Mouse (Mus musculus): ENCODE measurements around the gene Zic5. TPM values are rescaled to one million over a fixed set of nuclear protein-coding genes. Genes with fewer than 3 reads are reported as not detected.
A peak's percentile ranks its signal among the peaks of the same experiment; 100 is the strongest.

Zic5 gene
- polyA plus RNA-seq, 1 experiment from 2014 or later = 2.3 TPM

DNA sequence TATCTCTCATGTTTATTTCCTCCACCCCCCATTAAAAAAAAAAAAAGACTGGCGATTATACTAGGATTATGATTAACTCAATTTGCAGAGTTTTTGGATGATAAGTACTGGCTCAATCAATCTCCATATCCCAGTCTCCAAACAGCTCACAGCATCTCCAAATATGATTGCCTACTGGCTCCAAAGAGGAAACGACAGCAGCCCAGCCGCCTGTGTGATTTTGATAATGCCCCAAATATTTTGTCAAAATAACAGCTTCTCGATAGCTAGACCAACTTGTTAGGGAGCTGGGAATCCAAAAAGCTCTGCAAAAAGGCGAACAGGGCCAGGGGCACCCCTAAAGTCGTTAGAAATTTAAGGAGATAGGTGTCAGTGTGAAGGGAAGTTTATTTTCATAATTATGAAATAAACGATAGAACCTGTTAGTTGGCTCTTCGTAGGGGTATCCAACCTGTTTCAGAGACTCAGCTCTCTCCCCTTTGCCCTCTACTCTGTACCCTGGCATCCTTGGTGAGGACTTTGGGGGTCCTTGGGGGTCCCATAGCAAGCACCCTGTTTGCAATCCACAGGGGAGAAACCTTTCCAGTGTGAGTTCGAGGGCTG lies 12.6 kb upstream of the Zic5 start:
- no peak for ATAC-seq (ENCODE audit: low FRiP score, low read depth)
- WGBS = 2% methylated on average over 9 of the region's 9 CpGs
- Histone ChIP-seq H3K4me1 (peaks cover 48% of the 10 kb centered on the region), H3K4me2 (replicated peaks) (peak overlapping the region; percentile 80), H3K9me3 (no peaks in the 10 kb centered on the region), H3K27ac (0 out of 2 replicates have a peak overlapping the region, but pooled peaks have one; percentile 1), H3K27me3 (peaks cover 79% of the 10 kb centered on the region), H3K9ac (peak overlapping the region; percentile 83), H3K4me3 (peak overlapping the region; percentile 64), H3K36me3 (no peaks in the 10 kb centered on the region)

DNA sequence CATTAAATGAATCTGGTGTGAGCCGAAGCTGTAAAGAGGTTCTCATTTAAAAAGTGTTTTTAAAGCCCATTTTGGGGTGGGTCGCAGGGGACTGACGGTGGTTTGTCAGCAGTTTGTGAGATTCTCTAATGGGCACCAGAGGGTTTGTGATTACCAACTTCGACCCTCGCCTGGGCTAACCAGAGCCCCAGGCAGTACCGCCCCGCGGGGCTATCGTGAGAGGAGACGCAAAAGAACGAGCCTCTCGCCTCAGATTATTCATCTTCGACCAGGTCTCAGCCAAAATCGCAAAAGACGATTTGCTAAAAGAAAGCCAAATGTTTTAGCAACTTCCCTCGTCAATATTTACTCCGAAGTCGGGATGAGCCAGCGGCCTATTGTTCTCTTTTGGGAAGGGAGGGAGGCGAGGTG lies 11.8 kb upstream of the Zic5 start:
- Histone ChIP-seq H3K4me2 (replicated peaks) (peak overlapping the region; percentile 80), H3K9ac (peak overlapping the region; percentile 83), H3K27me3 (peaks cover 79% of the 10 kb centered on the region), H3K27ac (peak overlapping the region; percentile 93; the same call in 1 of the 2 replicates), H3K9me3 (no peaks in the 10 kb centered on the region), H3K36me3 (no peaks in the 10 kb centered on the region), H3K4me1 (peaks cover 43% of the 10 kb centered on the region), H3K4me3 (peak overlapping the region; percentile 64)
- under 1% methylated on average over 20 of the region's 20 CpGs for WGBS
- ATAC-seq (ENCODE audit: low FRiP score, low read depth) = no peak

DNA sequence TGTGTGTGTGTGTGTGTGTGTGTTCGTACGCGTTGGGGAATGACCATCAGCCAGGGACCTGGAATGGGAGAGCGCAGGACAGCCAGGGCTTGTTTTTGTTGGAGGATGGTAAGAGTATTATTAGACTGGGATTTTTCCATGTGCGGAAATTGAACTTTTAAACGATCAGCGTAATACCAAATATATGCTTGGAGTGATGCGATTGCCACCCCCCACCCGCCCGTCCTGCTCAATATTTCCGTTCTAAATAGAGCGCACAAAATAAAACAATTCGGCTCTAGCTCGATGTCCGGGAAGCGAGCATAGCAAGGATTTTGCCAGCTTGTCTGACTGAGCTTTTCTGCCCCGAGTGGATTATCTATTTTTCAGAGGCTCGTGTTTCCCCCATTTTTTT lies 11.3 kb upstream of the Zic5 start:
- peaks cover 78% of the 10 kb centered on the region for H3K27me3 ChIP-seq
- no peak for ATAC-seq (ENCODE audit: low FRiP score, low read depth)
- 2% methylated on average over 18 of the region's 18 CpGs for WGBS
- H3K4me2 ChIP-seq (replicated peaks) = peak overlapping the region; percentile 80
- peak overlapping the region; percentile 83 for H3K9ac ChIP-seq
- peak overlapping the region; percentile 93 for H3K27ac ChIP-seq
- H3K9me3 ChIP-seq = no peaks in the 10 kb centered on the region
- H3K36me3 ChIP-seq = no peaks in the 10 kb centered on the region
- H3K4me3 ChIP-seq = peak overlapping the region; percentile 64
- peaks cover 41% of the 10 kb centered on the region for H3K4me1 ChIP-seq

DNA sequence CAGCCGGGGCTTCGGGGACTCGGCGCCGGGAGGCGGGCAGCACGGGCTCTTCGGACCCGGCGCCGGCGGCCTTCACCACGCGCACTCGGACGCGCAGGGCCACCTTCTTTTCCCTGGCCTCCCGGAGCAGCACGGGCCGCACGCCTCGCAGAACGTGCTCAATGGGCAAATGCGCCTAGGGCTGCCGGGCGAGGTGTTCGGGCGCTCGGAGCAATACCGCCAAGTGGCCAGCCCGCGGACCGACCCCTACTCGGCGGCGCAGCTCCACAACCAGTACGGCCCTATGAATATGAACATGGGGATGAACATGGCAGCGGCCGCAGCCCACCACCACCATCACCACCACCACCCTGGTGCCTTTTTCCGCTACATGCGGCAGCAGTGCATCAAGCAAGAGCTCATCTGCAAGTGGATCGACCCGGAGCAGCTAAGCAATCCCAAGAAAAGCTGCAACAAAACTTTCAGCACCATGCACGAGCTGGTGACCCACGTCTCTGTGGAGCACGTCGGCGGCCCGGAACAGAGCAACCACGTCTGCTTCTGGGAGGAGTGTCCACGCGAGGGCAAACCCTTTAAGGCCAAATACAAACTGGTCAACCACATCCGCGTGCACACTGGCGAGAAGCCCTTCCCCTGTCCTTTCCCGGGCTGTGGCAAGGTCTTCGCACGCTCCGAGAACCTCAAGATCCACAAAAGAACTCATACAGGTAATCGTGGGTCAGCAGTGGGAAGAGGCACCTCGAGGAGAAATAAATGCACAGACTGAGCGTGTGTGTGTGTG lies 10.8 kb upstream of the Zic5 start:
- H3K36me3 ChIP-seq = no peaks in the 10 kb centered on the region

DNA sequence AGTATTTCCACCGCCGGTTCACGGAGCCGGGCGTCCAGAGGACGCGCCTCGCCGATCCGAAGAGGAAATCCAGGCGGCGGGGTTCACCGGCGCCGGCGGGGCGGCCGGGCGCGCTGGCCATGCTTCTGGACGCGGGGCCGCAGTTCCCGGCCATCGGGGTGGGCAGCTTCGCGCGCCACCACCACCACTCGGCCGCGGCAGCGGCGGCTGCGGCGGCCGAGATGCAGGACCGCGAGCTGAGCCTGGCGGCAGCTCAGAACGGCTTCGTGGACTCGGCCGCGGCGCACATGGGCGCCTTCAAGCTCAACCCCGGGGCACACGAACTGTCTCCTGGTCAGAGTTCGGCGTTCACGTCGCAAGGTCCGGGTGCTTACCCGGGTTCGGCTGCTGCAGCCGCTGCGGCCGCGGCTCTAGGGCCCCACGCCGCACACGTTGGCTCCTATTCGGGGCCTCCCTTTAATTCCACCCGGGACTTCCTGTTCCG lies 10.1 kb upstream of the Zic5 start:
- Histone ChIP-seq H3K4me3 (peak overlapping the region; percentile 64), H3K9ac (peak overlapping the region; percentile 83), H3K27me3 (peaks cover 77% of the 10 kb centered on the region), H3K4me1 (peaks cover 37% of the 10 kb centered on the region), H3K4me2 (replicated peaks) (peak overlapping the region; percentile 80), H3K27ac (peak overlapping the region; percentile 93), H3K9me3 (no peaks in the 10 kb centered on the region), H3K36me3 (no peaks in the 10 kb centered on the region)
- ATAC-seq (ENCODE audit: low FRiP score, low read depth) = no peak
- WGBS = under 1% methylated on average over 58 of the region's 65 CpGs

More for the DNA sequence above, 10.8 kb upstream of the Zic5 start:
- no peak for ATAC-seq (ENCODE audit: low FRiP score, low read depth)
- peak overlapping the region; percentile 80 for H3K4me2 ChIP-seq (replicated peaks)
- peak overlapping the region; percentile 64 for H3K4me3 ChIP-seq
- H3K27me3 ChIP-seq = peaks cover 78% of the 10 kb centered on the region
- peaks cover 41% of the 10 kb centered on the region for H3K4me1 ChIP-seq
- H3K27ac ChIP-seq = peak overlapping the region; percentile 93
- under 1% methylated on average over 62 of the region's 62 CpGs for WGBS
- H3K9ac ChIP-seq = peak overlapping the region; percentile 83
- no peaks in the 10 kb centered on the region for H3K9me3 ChIP-seq

DNA sequence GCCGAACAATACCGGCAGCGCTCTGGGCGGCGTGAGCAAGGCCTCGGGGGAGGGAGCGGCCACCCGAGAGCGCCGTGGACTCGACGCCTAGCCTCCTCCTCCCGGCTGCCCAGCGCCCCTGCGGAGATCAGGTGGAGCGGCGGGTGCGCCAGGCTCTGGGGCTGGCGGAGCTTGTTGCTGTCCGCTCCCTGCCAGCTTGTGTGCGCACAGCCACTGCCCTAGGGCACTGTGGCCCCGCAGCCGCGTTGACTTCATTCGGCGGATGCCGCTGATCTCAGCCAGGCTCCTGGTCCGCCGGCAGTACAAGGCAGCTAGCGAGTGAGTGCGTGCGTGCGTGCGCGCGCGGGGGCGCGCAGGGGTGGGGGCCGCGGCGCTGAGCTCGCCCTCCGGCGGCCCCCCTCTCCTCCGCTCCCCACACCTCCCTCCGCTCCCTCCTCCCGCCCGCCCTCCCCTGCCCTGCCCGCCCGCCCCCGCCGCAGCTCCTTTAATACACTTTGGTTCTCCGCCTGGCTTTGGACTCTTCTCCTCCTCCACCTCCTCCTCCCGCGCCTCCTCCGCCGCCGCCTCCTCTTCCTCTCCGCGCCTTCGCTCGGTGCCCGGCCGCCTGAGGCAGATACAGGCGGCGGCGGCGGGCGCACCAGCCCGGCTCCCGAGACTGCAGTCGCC lies 9.5 kb upstream of the Zic5 start, which contains the start of gene Zic2:
Zic2 (plus strand) TSS at position 545 of the 666 bp plus-strand sequence.
- H3K4me1 ChIP-seq = peaks cover 37% of the 10 kb centered on the region
- peak within 1 kb of the TSS; percentile 93 for H3K27ac ChIP-seq
- H3K9ac ChIP-seq = peak within 1 kb of the TSS; percentile 83
- 2% methylated on average over 50 of the region's 73 CpGs for WGBS
- ATAC-seq (ENCODE audit: low FRiP score, low read depth) = peak; percentile 57
- no peaks in the 10 kb centered on the region for H3K9me3 ChIP-seq
- H3K36me3 ChIP-seq = no peaks in the 10 kb centered on the region
- peak within 1 kb of the TSS; percentile 64 for H3K4me3 ChIP-seq
- peaks cover 77% of the 10 kb centered on the region for H3K27me3 ChIP-seq
- peak within 1 kb of the TSS; percentile 80 for H3K4me2 ChIP-seq (replicated peaks)

DNA sequence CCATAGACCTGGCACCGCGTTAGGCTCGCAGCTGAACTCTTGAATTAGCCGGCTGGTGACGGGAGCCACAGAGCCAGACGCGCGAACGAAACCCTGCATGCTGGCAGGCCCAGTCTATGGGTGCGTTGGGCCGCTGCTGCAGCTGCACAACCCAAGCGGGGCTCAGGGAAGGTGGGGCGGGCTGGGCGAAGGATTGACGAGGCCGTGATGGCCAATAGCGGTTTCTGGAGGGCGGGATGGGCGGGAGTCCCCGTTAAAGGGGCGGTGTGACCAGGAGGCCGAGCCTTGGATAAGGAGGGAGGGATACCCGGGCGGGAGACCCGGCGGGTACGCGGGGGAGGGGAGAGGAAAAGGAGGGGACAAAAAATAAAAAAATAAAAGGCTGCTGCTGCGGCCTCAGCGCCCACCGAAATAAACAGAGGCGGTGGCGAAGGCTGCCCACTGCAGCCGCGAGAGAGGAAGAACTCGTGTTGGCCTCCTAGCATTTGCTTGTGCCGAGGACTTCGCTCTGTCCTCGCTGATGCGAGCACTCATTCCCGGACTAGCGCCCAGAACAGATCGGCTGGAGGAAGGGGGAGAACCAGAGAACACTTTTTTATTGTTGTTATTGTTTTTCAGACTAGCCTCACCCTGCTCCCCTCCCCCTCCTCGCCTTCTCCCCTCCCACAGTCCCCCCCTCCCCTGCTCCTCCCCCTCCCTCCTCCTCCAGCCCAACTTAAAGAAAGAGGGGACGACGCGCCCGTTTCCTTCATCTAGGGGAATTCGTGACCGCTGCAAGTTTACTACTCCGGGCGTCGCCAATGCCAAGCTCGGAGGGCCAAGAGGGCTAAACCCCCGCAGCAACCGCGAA lies 8.8 kb upstream of the Zic5 start:
- Histone ChIP-seq H3K4me1 (peaks cover 37% of the 10 kb centered on the region), H3K4me2 (replicated peaks) (peak overlapping the region; percentile 80), H3K27me3 (peaks cover 84% of the 10 kb centered on the region), H3K4me3 (peak overlapping the region; percentile 64), H3K27ac (peak overlapping the region; percentile 93), H3K36me3 (no peaks in the 10 kb centered on the region), H3K9me3 (no peaks in the 10 kb centered on the region), H3K9ac (peak overlapping the region; percentile 83)
- peak; percentile 83 for ATAC-seq (ENCODE audit: low FRiP score, low read depth)
- under 1% methylated on average over 55 of the region's 57 CpGs for WGBS

DNA sequence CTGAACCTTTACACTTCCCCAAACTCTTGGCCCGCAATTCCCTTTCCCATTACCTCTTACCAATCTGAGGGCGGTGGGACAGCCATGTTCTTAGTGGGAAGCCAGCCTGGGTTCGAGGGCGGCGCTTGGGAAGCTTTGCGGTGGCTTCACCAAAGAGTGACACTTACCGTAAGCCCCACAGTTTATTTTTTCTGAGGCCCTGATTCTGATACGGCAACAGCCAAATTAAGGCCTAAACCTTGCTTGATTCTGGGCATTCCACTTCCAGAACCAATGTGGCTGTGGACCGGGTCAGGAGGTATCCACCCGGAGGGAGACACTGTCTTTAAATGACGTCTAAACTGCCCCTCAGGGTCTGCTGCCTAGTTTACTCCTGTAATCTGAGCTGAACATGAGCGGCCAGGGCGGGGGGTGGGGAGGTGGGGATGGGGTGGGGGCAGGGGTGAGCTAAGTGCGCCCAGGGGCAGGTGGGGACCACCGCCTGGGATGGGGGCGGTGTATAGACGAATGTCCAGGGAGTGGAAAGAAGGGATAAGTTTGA lies 7.8 kb upstream of the Zic5 start:
- Histone ChIP-seq H3K36me3 (no peaks in the 10 kb centered on the region), H3K4me2 (replicated peaks) (peak overlapping the region; percentile 80), H3K4me1 (peaks cover 33% of the 10 kb centered on the region), H3K9me3 (no peaks in the 10 kb centered on the region), H3K4me3 (peak overlapping the region; percentile 64), H3K9ac (no peak overlapping the region), H3K27me3 (peaks cover 87% of the 10 kb centered on the region), H3K27ac (no peak overlapping the region)
- 0 out of 2 replicates have a peak, but pooled peaks have one; percentile 0 for ATAC-seq (ENCODE audit: low FRiP score, low read depth)
- WGBS = 2% methylated on average over 17 of the region's 17 CpGs

DNA sequence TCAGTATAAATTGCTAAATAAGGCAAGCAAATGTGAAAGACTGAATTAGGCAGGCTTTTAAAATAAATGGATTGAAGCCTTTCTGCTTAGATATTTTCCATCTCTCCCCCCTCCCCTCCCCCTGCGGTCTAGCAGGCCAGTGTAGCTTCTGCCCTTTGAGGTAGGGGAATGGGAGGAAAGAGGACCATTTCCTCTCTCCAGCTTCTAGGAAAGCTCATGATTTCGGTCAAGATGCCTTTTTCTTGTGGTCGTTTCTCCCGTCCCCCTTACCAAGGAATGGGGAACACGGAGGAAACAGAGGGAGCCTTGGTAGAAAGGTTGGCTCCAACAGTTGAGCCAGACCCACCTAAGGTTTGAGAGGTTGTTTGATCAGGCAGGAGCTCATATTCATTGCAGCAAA lies 7.2 kb upstream of the Zic5 start:
- ATAC-seq (ENCODE audit: low FRiP score, low read depth) = no peak
- Histone ChIP-seq H3K9ac (no peak overlapping the region), H3K4me3 (no peak overlapping the region), H3K36me3 (no peaks in the 10 kb centered on the region), H3K4me1 (peaks cover 34% of the 10 kb centered on the region), H3K27me3 (peaks cover 88% of the 10 kb centered on the region), H3K9me3 (no peaks in the 10 kb centered on the region), H3K27ac (no peak overlapping the region), H3K4me2 (replicated peaks) (peak overlapping the region; percentile 9; the same call in 1 of the 2 replicates)
- 4% methylated on average over 5 of the region's 5 CpGs for WGBS

DNA sequence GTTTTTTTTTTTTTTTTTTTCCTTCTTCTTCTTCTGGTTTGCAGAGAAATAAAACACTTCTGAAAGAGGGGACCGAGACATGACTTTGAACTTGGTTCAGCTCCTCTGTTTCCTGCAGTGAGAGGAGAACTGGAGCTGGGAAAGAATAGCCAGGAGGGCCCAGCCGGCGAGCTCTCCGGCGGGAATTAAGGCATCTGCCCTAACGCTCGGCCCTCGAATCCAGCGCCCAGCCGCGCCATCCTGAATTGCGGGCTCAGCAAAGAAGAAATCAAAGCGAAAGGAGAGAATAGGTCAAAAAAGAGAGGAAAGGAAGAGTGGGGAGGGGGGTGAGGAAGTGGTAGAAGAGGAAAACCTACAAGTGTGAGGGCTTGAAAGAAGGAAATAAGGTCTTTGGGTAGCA lies 6.7 kb upstream of the Zic5 start:
- Histone ChIP-seq H3K4me1 (peaks cover 34% of the 10 kb centered on the region), H3K27me3 (peaks cover 87% of the 10 kb centered on the region), H3K36me3 (no peaks in the 10 kb centered on the region), H3K4me2 (replicated peaks) (peak overlapping the region; percentile 50), H3K9me3 (no peaks in the 10 kb centered on the region), H3K27ac (no peak overlapping the region), H3K9ac (no peak overlapping the region), H3K4me3 (0 out of 2 replicates have a peak overlapping the region, but pooled peaks have one; percentile 20)
- WGBS = 1% methylated on average over 13 of the region's 13 CpGs
- ATAC-seq (ENCODE audit: low FRiP score, low read depth) = no peak

Data from limb, embryonic 13.5 days (tissue).